Mouse (Mus musculus) monocyte, adult 5-6 weeks (primary cell): ENCODE data around the gene Gpr180. TPM values are rescaled to one million over a fixed set of nuclear protein-coding genes. Genes with fewer than 3 reads are reported as not detected.

Experiments
- ATAC-seq: fragments of 153-309, 156-312 bp; replicated peaks from 2 replicates; pipeline ENCODE4 v1.8.0; 2017; ENCODE audit warnings: mild to moderate bottlenecking; ENCODE audit not compliant: low TSS enrichment, insufficient number of reproducible peaks, severe bottlenecking, poor library complexity, low FRiP score
- total RNA-seq: library from RNA; stranded (forward); fragments of 200-1000, 200-491, 200-594 nt; gene quantifications from 3 replicates; pipeline ENCODE4 v1.2.3, GENCODE M21; 2017

The Gpr180 gene
- total RNA-seq, 1 experiment from 2014 or later = 15.5 TPM

DNA sequence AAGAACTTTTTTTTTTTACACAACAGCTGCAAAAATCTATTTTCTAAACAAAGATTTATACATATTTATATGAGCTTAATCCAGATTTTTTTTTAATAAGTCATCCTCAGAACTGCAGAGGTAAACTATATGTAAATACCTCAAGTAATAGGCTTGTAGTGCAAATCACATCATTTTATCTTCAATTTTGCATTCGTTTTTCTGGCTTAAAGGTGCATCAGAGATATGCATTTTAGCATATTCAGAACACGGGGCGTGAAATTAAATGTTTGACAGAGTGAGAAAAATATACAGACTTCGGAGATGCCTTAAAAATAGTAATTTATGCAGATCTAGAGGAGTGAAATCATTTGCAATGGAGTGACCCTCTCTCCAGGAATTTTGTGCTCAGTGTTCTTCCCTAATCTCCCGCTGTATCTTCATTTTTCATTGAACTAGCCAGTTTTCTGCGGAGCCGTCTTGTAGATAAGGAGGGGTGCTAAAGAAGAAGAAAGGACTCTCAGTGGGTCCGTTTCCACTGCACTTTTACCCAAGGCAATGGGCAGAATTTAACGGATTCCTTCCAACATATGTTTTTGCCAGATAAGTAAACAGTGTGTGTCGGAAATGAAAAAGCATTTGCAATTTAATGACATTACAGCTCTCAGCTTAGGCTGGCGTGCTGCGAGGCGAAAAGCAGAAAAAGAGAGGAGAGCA is 57.4 kb downstream of the Gpr180 start:
- ATAC-seq = no peak

DNA sequence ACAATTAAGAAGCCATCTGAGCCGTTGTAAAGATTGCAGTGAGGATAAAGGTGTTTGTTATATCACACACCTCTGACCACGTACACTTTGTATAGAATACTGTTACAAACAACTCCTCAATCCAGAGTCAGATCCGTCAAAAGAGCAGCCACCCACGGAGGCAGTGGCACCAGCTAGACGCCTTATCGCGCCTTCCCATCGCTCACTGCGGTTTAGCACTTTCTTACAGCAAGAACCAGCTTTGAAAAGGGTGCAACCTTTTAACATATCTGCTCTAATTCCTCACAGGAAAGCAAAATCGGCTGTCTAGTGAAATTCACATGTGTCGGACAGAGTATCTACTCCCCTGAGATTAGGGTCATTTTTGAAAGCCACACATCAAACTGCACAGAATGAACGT is 60.1 kb downstream of the Gpr180 start:
- ATAC-seq = no peak

GRCm38 (mm10) chr14:118200731-118201130 is 63.8 kb downstream of the Gpr180 start:
- no peak for ATAC-seq

DNA sequence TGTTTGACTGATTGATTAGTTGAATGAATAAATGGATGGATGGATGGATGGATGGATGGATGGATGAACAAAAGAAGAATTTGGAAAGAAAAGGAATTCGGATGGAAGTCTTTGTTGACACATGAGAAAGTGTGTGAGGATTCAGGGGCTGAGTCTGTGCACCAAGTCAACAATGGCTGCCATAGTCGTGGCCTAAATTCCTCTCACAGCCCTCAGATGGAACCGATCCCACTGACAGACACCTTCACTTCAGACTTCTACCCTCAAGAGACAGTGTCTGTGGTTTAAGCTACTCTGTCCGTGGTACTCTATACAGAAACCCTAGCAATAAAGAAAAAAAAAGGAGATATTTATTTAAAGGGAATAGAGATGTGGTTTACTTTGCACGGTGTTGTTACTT is 65.0 kb downstream of the Gpr180 start:
- ATAC-seq = no peak

DNA sequence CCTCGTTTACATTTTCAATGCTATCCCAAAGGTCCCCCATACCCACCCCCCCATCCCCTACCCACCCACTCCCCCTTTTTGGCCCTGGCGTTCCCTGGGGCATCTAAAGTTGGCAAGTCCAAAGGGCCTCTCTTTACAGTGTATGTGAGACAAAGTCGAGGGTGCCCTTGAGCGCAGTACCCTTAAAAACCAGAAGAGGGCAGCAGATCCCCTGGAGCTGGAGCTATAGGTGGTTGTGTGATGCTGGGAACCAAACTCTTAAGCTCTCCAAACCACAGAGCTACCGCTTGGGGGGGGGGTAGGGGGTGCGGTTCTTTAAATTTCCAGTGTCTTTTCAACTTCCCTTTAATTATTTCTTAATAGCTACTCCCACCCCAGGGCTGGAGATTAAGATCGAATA is 66.1 kb downstream of the Gpr180 start:
- ATAC-seq = no peak

- no peak for ATAC-seq
Observed at GRCm38 (mm10) chr14:118207347-118207746, 70.4 kb downstream of the Gpr180 start.

DNA sequence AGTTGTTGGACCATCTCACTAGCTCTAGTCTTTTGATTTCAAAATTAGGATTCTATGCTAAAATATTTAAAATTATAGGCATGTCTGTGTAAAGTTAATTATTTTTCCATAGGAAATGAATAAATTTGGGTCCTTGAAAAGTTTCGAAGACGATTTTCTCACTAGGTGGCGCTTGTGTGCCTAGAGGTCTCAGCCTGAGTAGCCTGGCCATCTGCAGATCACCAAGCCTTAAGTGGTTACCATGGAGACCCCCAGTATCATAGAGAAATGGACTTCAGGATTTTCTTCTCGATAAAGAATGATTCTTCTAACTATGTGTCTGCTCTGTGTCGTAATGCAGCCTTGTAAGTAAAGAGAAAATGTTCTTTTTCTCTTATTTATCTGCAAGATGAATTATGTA is 72.7 kb downstream of the Gpr180 start:
- no peak for ATAC-seq

- no peak for ATAC-seq
Observed at GRCm38 (mm10) chr14:118212188-118212804, 75.3 kb downstream of the Gpr180 start.

Other genes with a start within 250 kb of the Gpr180 start
- not detected in 3 replicates for gene Dct, start 84.9 kb upstream of the Gpr180 start, total RNA-seq
- 9.3 to 26.2 TPM (median 25.2 TPM) in 3 replicates for gene Tgds, start 4.4 kb upstream of the Gpr180 start, total RNA-seq
- not detected in 3 replicates for gene Sox21, start 99.9 kb downstream of the Gpr180 start, total RNA-seq
- not detected in 3 replicates for gene Gm9376, start 129.8 kb downstream of the Gpr180 start, total RNA-seq